Mouse (Mus musculus) hindbrain, embryonic 14.5 days (tissue): ENCODE results near the gene Osbp2. TPM values are rescaled to one million over a fixed set of nuclear protein-coding genes. Genes with fewer than 3 reads are reported as not detected.

Source experiments
- ATAC-seq: fragments of 200-750 bp; cut with Nextera tagmentation; 2 replicates; pipeline ENCODE4 v1.8.0; 2017; ENCODE audit warnings: moderate number of reproducible peaks, mild to moderate bottlenecking, moderate TSS enrichment, moderate library complexity; ENCODE audit not compliant: low FRiP score
- DNase-seq: peaks from one replicate; pipeline ENCODE4 v3.0.0-alpha.2; 2015; ENCODE audit warnings: low spot score
- H3K27ac ChIP-seq: fragments of 300-500 bp; sonication (generic); 2 replicates; pipeline ENCODE4 v1.5.1; 2014; ENCODE audit warnings: mild to moderate bottlenecking, moderate library complexity
- H3K27me3 ChIP-seq: fragments of 300-500 bp; sonication (generic); 2 replicates; pipeline ENCODE4 v1.6.1; 2014; ENCODE audit warnings: mild to moderate bottlenecking, low read length, mixed read lengths; ENCODE audit not compliant: control insufficient read depth, insufficient read depth
- H3K36me3 ChIP-seq: fragments of 300-500 bp; sonication (generic); replicated peaks from 2 replicates; pipeline ENCODE4 v1.6.1; 2014; ENCODE audit not compliant: control insufficient read depth, insufficient read depth
- H3K4me1 ChIP-seq: fragments of 300-500 bp; sonication (generic); replicated peaks from 2 replicates; pipeline ENCODE4 v1.6.1; 2014; ENCODE audit warnings: antibody characterized with exemption, low read length, mixed read lengths; ENCODE audit not compliant: control insufficient read depth, insufficient read depth
- H3K4me2 ChIP-seq: fragments of 300-500 bp; sonication (generic); replicated peaks from 2 replicates; pipeline ENCODE4 v1.6.1; 2014; ENCODE audit warnings: mild to moderate bottlenecking, moderate library complexity
- H3K4me3 ChIP-seq: fragments of 300-500 bp; sonication (generic); replicated peaks from 2 replicates; pipeline ENCODE4 v1.5.1; 2014; ENCODE audit warnings: mild to moderate bottlenecking, low read length
- H3K9ac ChIP-seq: fragments of 300-500 bp; sonication (generic); 2 replicates; pipeline ENCODE4 v1.6.1; 2014
- H3K9me3 ChIP-seq: fragments of 300-500 bp; sonication (generic); 2 replicates; pipeline ENCODE4 v1.6.1; 2016; ENCODE audit warnings: low read length; ENCODE audit not compliant: control insufficient read depth
- WGBS: fragments of 180-500 bp; shearing (Covaris S2); extraction: QIAGEN DNeasy Blood & Tissue Kit; methylation state at CpG from one replicate; pipeline ENCODE4 v1.1.7; 2014; 5-methylcytosine and 5-hydroxymethylcytosine counted together
- polyA plus RNA-seq: library from polyadenylated mRNA; unstranded; fragments of >200 nt; fragmentation: Nextera tagmentation; extraction: Ambion mirVana; gene quantifications from 2 replicates; pipeline ENCODE4 v1.2.1, GENCODE M21; 2014

Gene Osbp2
- polyA plus RNA-seq, 1 experiment from 2014 or later: 23.8 TPM

- H3K36me3 ChIP-seq: no peaks in the 10 kb centered on the region
- H3K4me3 ChIP-seq: no peak overlapping the region
- H3K4me2 ChIP-seq: no peak overlapping the region
- H3K4me1 ChIP-seq: no peaks in the 10 kb centered on the region
- H3K9me3 ChIP-seq: no peaks in the 10 kb centered on the region
- DNase-seq (no peak), ATAC-seq (no peak)
- H3K27ac ChIP-seq: no peak overlapping the region
- H3K9ac ChIP-seq: no peak overlapping the region
- H3K27me3 ChIP-seq: no peaks in the 10 kb centered on the region
These were observed 50.4 kb downstream of the Osbp2 start for GRCm38 (mm10) chr11:3813340-3813739.

DNA sequence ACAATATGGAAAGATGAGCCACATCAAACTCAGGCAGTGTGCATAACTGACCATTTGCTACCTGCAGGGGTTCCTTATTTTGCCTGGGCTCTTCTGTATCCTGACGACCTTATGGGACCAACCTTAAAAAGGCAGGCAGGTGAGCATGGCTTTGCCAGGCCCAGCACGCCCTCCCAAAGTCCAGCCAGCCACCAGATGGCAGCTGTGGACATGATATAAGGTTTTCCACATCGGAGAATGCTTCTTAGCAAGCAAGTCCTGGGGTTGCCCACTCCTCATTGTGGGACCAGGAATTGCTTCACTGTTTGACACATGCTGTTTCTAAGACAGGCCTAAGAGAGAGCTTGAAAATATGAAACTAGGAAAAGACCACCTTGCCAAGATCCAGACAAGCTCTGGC is 55.5 kb downstream of the Osbp2 start:
- H3K27me3 ChIP-seq: no peaks in the 10 kb centered on the region
- no peaks in the 10 kb centered on the region for H3K9me3 ChIP-seq
- DNase-seq (peak; percentile 58), ATAC-seq (no peak)
- H3K27ac ChIP-seq: no peak overlapping the region
- H3K9ac ChIP-seq: no peak overlapping the region
- H3K4me1 ChIP-seq: no peaks in the 10 kb centered on the region
- no peak overlapping the region for H3K4me2 ChIP-seq
- 35% methylated on average over 3 of the region's 3 CpGs for WGBS
- no peak overlapping the region for H3K4me3 ChIP-seq
- no peaks in the 10 kb centered on the region for H3K36me3 ChIP-seq

- DNase-seq: peak; percentile 79
- Histone ChIP-seq H3K9me3 (no peaks in the 10 kb centered on the region), H3K36me3 (no peaks in the 10 kb centered on the region), H3K4me3 (no peak overlapping the region), H3K27ac (no peak overlapping the region), H3K9ac (no peak overlapping the region), H3K4me2 (no peak overlapping the region), H3K4me1 (no peaks in the 10 kb centered on the region), H3K27me3 (no peaks in the 10 kb centered on the region)
- 22% methylated on average over 3 of the region's 3 CpGs for WGBS
- ATAC-seq: no peak
These were observed 58.3 kb downstream of the Osbp2 start for GRCm38 (mm10) chr11:3805362-3805761.

DNA sequence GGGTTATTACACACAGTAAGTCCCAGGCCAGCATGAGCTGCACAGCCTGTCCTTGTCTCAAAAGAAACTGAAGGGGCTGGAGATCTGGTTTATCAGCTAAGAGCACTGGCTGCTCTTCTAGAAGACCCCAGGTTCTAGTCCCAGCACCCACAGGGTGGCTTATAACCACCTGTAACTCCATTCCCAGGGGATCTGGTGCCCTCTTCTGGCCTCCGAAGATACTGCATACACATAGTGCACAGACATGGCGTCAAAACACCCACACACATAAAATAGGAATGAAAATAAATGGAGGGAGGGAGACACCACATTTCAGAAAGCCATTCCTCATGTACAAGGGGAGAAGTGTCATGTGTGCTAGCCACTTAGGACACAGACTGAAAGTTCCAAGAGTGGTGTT is 59.1 kb downstream of the Osbp2 start:
- Histone ChIP-seq H3K9me3 (no peaks in the 10 kb centered on the region), H3K27me3 (no peaks in the 10 kb centered on the region), H3K4me3 (no peak overlapping the region), H3K9ac (no peak overlapping the region), H3K4me2 (no peak overlapping the region), H3K4me1 (no peaks in the 10 kb centered on the region), H3K36me3 (no peaks in the 10 kb centered on the region), H3K27ac (no peak overlapping the region)
- ATAC-seq: no peak
- 91% methylated on average over 2 of the region's 2 CpGs for WGBS
- DNase-seq: no peak

DNA sequence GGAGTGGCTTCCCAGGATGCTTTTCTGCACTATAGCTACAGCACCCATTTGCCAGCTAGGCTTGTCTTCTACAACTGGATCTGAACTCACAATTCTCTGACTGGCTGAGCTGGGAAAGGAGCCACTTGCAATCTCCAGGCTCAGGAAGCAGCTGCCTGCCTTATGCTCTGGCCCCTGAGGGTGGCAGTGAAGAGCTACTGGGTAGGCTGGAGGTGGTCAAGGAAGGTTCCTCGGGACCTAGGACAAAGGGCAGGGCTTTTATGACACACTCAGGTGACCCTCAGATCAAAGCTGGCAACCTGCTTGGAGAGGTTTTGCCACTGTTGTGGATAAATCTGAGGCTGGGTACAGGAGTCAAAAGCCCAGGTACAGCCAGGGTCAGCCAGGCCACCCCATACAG is 61.6 kb downstream of the Osbp2 start:
- Histone ChIP-seq H3K4me1 (no peaks in the 10 kb centered on the region), H3K27me3 (no peaks in the 10 kb centered on the region), H3K4me3 (no peak overlapping the region), H3K4me2 (no peak overlapping the region), H3K27ac (no peak overlapping the region), H3K36me3 (no peaks in the 10 kb centered on the region), H3K9me3 (no peaks in the 10 kb centered on the region), H3K9ac (no peak overlapping the region)
- WGBS: 50% methylated on average over 1 of the region's 1 CpGs
- DNase-seq: no peak
- no peak for ATAC-seq

GRCm38 (mm10) chr11:3797631-3798215 is 66.0 kb downstream of the Osbp2 start:
- H3K27ac ChIP-seq: no peak overlapping the region
- H3K4me1 ChIP-seq: no peaks in the 10 kb centered on the region
- H3K9me3 ChIP-seq: 0 out of 2 replicates have a peak, but pooled peaks cover 4% of the 10 kb centered on the region
- no peak overlapping the region for H3K9ac ChIP-seq
- H3K4me2 ChIP-seq: no peak overlapping the region
- H3K4me3 ChIP-seq: no peak overlapping the region
- H3K36me3 ChIP-seq: no peaks in the 10 kb centered on the region
- no peaks in the 10 kb centered on the region for H3K27me3 ChIP-seq
- WGBS: 90% methylated on average over 6 of the region's 6 CpGs
- ATAC-seq (no peak), DNase-seq (no peak)

DNA sequence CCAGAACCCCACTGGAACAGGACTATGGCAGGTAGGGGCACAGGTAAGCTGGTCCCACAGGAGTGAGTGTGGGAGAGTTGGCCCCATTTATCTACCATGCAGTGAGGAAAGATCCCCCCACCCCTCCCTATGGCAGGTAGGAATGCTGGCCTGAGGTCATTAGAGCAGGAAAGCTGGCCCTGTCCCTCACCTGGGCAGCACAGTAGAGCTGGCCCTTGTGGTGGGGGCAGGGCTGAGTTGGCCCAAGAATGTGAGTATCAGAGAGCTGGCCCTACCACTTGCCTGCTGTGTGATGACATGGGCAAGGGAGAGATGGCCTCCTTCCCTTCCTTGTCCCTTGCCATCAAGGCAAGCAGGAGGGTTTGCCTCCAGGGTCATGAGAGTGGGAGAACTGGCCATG is 73.0 kb downstream of the Osbp2 start:
- Histone ChIP-seq H3K9ac (no peak overlapping the region), H3K9me3 (0 out of 2 replicates have a peak, but pooled peaks cover 4% of the 10 kb centered on the region), H3K27ac (no peak overlapping the region), H3K4me1 (no peaks in the 10 kb centered on the region), H3K27me3 (no peaks in the 10 kb centered on the region), H3K36me3 (no peaks in the 10 kb centered on the region), H3K4me3 (no peak overlapping the region), H3K4me2 (no peak overlapping the region)
- no peak for DNase-seq
- no peak for ATAC-seq

DNA sequence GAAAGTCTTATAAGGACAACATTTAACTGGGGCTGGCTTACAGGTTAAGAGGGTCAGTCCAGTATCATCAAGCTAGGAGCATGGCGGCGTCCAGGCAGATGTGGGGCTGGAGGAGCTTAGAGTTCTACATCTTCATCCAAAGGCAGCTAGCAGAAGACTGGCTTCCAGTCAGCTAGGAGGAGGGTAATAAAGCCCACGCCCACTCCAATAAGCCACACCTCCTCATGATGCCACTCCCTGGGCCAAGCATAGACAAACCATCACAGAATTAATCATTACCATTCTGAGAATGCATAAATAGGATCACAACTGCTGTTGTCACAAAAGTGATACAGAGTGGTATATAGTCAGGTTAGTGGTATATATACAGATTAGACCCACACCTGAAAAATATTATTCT is 73.8 kb downstream of the Osbp2 start:
- Histone ChIP-seq H3K36me3 (no peaks in the 10 kb centered on the region), H3K27me3 (no peaks in the 10 kb centered on the region), H3K4me2 (no peak overlapping the region), H3K27ac (no peak overlapping the region), H3K9me3 (0 out of 2 replicates have a peak, but pooled peaks cover 4% of the 10 kb centered on the region), H3K4me1 (no peaks in the 10 kb centered on the region), H3K4me3 (no peak overlapping the region), H3K9ac (no peak overlapping the region)
- 85% methylated on average over 3 of the region's 3 CpGs for WGBS
- DNase-seq (no peak), ATAC-seq (no peak)

DNA sequence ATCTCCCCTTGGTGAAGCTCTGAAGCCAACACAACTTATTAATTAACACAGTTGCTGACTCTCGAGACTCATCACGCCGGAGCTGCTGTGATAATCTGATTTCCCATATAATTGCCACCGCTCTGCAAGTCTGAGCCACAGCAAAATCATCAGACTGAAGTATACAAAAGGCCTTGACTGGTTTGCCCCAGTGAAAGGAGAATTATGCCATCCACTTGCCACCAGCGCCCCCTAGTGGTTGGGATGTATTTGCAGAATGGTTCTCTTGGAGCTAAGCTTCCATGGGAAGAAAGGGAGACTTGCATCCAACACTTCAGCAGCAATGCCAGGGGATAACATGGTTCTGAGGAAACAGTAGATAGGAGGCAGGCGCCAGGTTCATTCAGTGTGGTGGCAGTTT is 77.1 kb downstream of the Osbp2 start:
- Histone ChIP-seq H3K4me2 (no peak overlapping the region), H3K4me1 (no peaks in the 10 kb centered on the region), H3K36me3 (no peaks in the 10 kb centered on the region), H3K27me3 (no peaks in the 10 kb centered on the region), H3K4me3 (no peak overlapping the region), H3K9me3 (no peaks in the 10 kb centered on the region), H3K9ac (no peak overlapping the region), H3K27ac (no peak overlapping the region)
- DNase-seq (peak; percentile 96), ATAC-seq (peak; percentile 62)
- WGBS: 10% methylated on average over 6 of the region's 6 CpGs

DNA sequence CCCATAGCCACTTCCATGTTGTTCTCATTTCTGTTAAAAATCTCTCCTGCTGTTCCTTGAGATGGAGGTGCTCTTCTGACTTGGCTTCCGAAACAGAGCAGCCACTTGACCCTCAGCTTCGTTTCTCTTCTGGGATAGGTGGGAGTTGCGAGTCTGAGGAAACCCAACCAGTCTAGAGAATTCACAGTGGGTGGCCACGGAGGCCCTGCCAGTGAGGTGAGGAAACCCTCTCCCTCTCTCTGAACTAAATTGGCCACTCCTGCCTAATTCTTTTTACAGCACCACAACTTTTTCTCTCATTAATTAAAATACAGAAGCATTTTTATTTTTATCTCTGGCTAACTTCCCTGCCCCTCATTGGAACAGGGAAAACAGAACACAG is 88.4 kb downstream of the Osbp2 start:
- no peak for ATAC-seq
- no peak for DNase-seq
- Histone ChIP-seq H3K4me2 (peak overlapping the region; percentile 82), H3K27ac (no peak overlapping the region), H3K27me3 (no peaks in the 10 kb centered on the region; the same call in 1 of the 2 replicates), H3K9ac (peak overlapping the region; percentile 83; the same call in 1 of the 2 replicates), H3K36me3 (no peaks in the 10 kb centered on the region), H3K4me1 (peaks cover 12% of the 10 kb centered on the region), H3K9me3 (no peaks in the 10 kb centered on the region), H3K4me3 (peak overlapping the region; percentile 54)
- WGBS: 53% methylated on average over 4 of the region's 4 CpGs
